Mouse (Mus musculus) layer of hippocampus, adult 6 months (tissue): ENCODE results near the gene Nxf1. TPM values are rescaled to one million over a fixed set of nuclear protein-coding genes. Genes with fewer than 3 reads are reported as not detected.

ENCODE experiments used
- microRNA-seq: library from miRNA; unstranded; fragments of <30 nt; microRNA quantifications from one replicate; pipeline ENCODE4 v1.2.0, GENCODE M21; 2020
- polyA plus RNA-seq: library from polyadenylated mRNA; unstranded; fragments of <200 nt; fragmentation: Nextera tagmentation; gene quantifications from 2 replicates; pipeline ENCODE4 v1.2.3, GENCODE M21; 2021

Nxf1 gene
- polyA plus RNA-seq, 1 experiment from 2014 or later: 30.3 TPM

Small RNA genes lying within 50 kb of the gene (microRNA-seq; reads per million reads assigned to microRNA genes)
- gene Mir6992: not detected

Other genes with a start within 250 kb of the Nxf1 start
- 8.6 and 10.4 TPM in 2 replicates for gene Slc22a8, start 165.8 kb upstream of the Nxf1 start, polyA plus RNA-seq
- 0.43 and 1.1 TPM in 2 replicates for gene Slc22a6, start 139.0 kb upstream of the Nxf1 start, polyA plus RNA-seq
- 58.8 and 86.9 TPM in 2 replicates for gene Chrm1, start 93.3 kb upstream of the Nxf1 start, polyA plus RNA-seq
- 194 and 203 TPM in 2 replicates for gene Slc3a2, start 33.7 kb upstream of the Nxf1 start, polyA plus RNA-seq
- 60.1 and 61.7 TPM in 2 replicates for gene Wdr74, start 21.2 kb upstream of the Nxf1 start, polyA plus RNA-seq
- gene 1700092M07Rik, start 16.4 kb upstream of the Nxf1 start, polyA plus RNA-seq: 0.38 TPM in 1 of 2 replicates, not detected in the other
- 27.4 and 27.8 TPM in 2 replicates for gene Stx5a, start 15.7 kb upstream of the Nxf1 start, polyA plus RNA-seq
- gene Tmem223, start 13.9 kb downstream of the Nxf1 start, polyA plus RNA-seq: 260 and 276 TPM in 2 replicates
- 34.5 and 40.0 TPM in 2 replicates for gene Tmem179b, start 17.4 kb downstream of the Nxf1 start, polyA plus RNA-seq
- gene Taf6l, start 29.3 kb downstream of the Nxf1 start, polyA plus RNA-seq: 14.4 and 16.9 TPM in 2 replicates
- gene Polr2g, start 41.5 kb downstream of the Nxf1 start, polyA plus RNA-seq: 237 and 259 TPM in 2 replicates
- 1.8 and 2.2 TPM in 2 replicates for gene Zbtb3, start 45.5 kb downstream of the Nxf1 start, polyA plus RNA-seq
- 16.3 and 23.9 TPM in 2 replicates for gene Ttc9c, start 62.3 kb downstream of the Nxf1 start, polyA plus RNA-seq
- 6.1 and 6.8 TPM in 2 replicates for gene Hnrnpul2, start 62.9 kb downstream of the Nxf1 start, polyA plus RNA-seq
- not detected in 2 replicates for gene AC129217.1, start 72.7 kb downstream of the Nxf1 start, polyA plus RNA-seq
- gene Bscl2, start 80.4 kb downstream of the Nxf1 start, polyA plus RNA-seq: 90.2 and 97.4 TPM in 2 replicates
- 238 and 326 TPM in 2 replicates for gene Gng3, start 82.1 kb downstream of the Nxf1 start, polyA plus RNA-seq
- 0.16 and 0.25 TPM in 2 replicates for gene Lrrn4cl, start 93.7 kb downstream of the Nxf1 start, polyA plus RNA-seq
- 153 and 176 TPM in 2 replicates for gene Ubxn1, start 114.4 kb downstream of the Nxf1 start, polyA plus RNA-seq
- gene Uqcc3, start 123.8 kb downstream of the Nxf1 start, polyA plus RNA-seq: 71.6 and 77.0 TPM in 2 replicates
- 3.7 and 5.7 TPM in 2 replicates for gene Lbhd1, start 126.7 kb downstream of the Nxf1 start, polyA plus RNA-seq
- not detected in 2 replicates for gene Gm49403, start 126.9 kb downstream of the Nxf1 start, polyA plus RNA-seq
- gene 1810009A15Rik, start 131.8 kb downstream of the Nxf1 start, polyA plus RNA-seq: 77.9 and 90.8 TPM in 2 replicates
- gene Gm49416, start 131.9 kb downstream of the Nxf1 start, polyA plus RNA-seq: 4.9 and 10.5 TPM in 2 replicates
- 6.6 and 8.1 TPM in 2 replicates for gene Ints5, start 135.9 kb downstream of the Nxf1 start, polyA plus RNA-seq
- gene Ganab, start 141.0 kb downstream of the Nxf1 start, polyA plus RNA-seq: 20.4 and 22.5 TPM in 2 replicates
- gene B3gat3, start 163.3 kb downstream of the Nxf1 start, polyA plus RNA-seq: 45.2 and 47.5 TPM in 2 replicates
- 5.4 and 6.3 TPM in 2 replicates for gene Rom1, start 172.3 kb downstream of the Nxf1 start, polyA plus RNA-seq
- gene Eml3, start 172.5 kb downstream of the Nxf1 start, polyA plus RNA-seq: 3.5 and 4.0 TPM in 2 replicates
- 22.3 and 23.3 TPM in 2 replicates for gene Mta2, start 184.8 kb downstream of the Nxf1 start, polyA plus RNA-seq
- 10.4 and 11.1 TPM in 2 replicates for gene Tut1, start 196.8 kb downstream of the Nxf1 start, polyA plus RNA-seq
- gene Eef1g, start 210.0 kb downstream of the Nxf1 start, polyA plus RNA-seq: 400 and 450 TPM in 2 replicates
- gene Ahnak, start 232.2 kb downstream of the Nxf1 start, polyA plus RNA-seq: 5.6 and 7.2 TPM in 2 replicates